Mouse (Mus musculus): Measurements from ENCODE around the gene Hk2. TPM values are rescaled to one million over a fixed set of nuclear protein-coding genes. Genes with fewer than 3 reads are reported as not detected.
A peak's percentile ranks its signal among the peaks of the same experiment; 100 is the strongest.

Hk2 gene
- total RNA-seq, 2 experiments from 2014 or later = 6.1 to 8.0 TPM

DNA sequence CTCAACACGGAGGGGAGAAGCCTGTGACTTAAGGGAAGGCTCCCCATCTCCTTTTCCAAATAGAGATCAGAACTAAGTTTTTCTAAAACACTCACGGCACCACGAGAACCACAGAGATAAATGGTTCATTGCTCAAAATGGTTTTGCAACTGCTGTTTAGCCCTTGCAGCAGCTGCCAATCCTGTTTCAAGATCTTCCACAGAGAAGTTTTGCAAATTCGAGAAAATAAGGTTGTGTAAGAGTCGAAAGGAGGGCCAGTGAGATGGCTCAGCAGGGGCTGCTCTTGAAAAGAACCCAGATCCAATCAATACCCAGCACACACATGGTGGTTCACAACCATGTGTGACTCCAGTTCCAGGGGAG is 32.8 kb downstream of the Hk2 start:
- DNase-seq (ENCODE audit: low spot score in 2 of 2) = no peak

DNA sequence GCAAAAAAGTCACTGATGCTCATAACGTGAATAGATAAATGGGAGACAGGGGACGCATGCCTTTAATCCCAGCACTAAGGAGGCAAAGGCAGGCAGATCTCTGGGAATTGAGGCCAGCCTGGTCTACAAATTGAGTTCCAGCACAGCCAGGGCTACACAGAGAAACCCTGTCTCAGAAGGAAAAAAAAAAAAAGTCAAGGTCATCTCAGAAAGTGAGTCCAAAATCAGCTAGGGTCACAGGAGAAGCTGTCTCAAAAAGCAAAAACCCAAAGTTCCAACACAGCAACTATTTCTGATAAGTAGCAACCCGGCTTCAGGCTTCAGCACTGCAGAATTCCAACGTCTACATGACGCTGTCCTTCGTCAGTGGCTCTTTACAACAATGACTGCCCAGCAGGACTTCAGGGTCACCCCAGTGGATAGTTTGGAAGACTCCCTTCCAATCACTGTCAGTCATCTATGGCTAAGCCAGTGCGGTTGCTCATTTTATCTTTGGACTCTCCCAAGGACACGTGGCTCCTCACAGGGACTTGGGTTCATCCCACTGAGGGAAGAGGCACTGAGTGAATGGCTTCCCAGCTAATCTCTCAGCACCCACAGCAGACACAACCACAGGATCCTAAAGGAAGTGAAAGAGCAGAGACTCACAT is 33.3 kb downstream of the Hk2 start:
- no peak for DNase-seq (ENCODE audit: low spot score in 2 of 2)

DNA sequence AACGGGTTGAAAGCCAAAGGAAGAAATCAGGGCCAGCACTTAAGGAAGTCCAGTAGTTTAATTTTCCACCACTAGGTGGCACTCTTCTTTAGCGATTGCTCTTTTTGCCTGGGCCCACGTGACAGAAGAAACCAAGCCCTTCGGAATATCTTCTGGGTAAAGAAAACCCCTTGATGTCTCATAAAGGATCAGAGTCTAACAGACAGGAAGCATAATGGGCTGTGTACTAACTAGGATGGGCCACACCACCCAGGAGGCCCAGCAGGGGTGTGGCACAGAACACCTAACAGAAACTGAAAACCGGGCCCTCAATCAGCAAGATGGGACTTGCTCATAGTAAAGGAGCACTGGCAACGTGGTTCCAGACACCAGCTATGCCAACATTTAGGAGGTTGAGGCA is 34.0 kb downstream of the Hk2 start:
- peak; percentile 37 to 84 for DNase-seq (ENCODE audit: low spot score in 2 of 2)

DNA sequence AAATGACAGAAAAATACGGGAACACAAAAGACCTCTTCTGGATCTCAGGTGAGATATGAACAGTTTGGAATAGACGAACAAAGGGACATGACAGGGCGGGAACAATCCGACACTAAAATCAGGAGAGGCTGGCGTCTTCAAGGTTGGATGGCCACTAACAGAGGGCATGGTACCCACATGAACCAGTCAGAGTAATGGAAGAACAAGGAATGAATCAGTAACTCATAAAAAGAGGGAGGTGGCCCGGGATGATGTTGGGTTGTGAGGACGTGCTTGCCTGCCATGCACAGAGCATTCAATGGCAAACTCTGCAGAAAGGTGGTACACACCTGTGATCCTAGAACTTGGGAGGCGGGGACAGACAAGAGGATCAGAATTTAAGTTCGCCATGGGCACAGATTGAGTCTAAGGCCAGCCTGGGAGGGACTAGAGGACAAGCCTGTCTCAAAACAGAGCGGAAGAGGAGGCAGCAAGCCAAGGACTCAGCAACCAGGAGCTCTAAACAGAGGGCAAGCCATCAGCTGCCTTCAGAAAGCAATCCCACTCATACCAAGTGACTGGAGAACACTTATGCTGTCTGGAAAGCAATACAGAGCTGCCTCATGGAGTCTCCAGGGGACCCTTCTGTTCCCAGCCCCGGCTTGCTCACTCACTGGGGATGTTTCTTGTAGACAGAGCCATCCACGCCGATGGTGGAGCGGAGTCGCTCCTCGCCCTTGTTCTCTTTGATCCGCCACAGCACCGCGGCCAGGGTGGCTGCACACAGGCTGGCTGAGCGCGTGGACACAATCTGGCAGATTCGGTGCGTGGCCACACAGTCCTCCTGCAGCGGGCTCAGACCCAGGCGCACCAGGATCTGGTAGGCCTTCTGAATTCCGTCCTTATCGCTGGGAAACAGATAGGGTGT is 36.4 kb downstream of the Hk2 start:
- peak in 1 of 2 experiments; percentile 41 for DNase-seq (ENCODE audit: low spot score in 2 of 2)

GRCm38 (mm10) chr6:82736626-82737600 is 37.3 kb downstream of the Hk2 start:
- peak in 1 of 2 experiments; percentile 39 for DNase-seq (ENCODE audit: low spot score in 2 of 2)

DNA sequence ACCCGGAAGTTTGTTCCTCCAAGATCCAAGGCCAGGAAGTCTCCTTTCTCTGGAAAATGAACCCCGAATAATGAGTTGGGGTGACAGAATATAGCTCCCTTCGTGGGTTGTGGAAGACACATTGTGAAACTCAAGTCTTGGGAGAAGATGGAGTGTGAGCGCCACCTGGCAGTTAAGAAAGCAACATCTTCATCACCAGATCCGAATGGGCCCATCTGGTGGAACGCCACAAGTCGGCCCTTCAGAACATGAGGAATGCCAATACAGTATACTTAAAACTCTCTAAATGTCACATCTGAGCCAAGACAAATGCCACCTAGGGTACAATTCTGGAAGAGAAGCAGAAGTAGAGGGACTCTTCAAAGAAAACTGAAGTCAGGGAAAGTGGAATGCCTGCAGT is 38.9 kb downstream of the Hk2 start:
- peak in 1 of 2 experiments; percentile 53 for DNase-seq (ENCODE audit: low spot score in 2 of 2)

GRCm38 (mm10) chr6:82728635-82729034 is 45.6 kb downstream of the Hk2 start:
- DNase-seq (ENCODE audit: low spot score in 2 of 2) = no peak

DNA sequence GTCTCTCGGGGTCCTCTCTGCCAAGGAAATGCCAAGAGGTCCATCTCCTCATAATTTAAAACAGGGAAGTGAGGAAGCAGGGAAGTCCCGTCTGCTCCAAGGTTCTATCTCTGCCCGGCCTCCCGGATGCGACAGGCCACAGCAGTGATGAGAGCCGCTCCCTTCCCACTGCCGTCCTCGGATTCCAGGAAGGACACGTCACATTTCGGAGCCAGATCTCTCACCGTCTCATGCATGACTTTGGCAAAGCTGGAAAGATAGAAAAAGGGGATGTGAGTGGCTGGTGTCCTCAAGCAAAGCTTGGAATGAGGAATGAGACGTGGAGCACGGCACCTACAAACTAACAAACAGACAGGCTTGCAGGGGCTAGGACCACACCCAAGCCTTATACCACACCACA is 47.0 kb downstream of the Hk2 start:
- DNase-seq (ENCODE audit: low spot score in 2 of 2) = no peak

- no peak for DNase-seq (ENCODE audit: low spot score in 2 of 2)
Observed at GRCm38 (mm10) chr6:82723321-82723720, 50.9 kb downstream of the Hk2 start.

GRCm38 (mm10) chr6:82716126-82716525 is 58.1 kb downstream of the Hk2 start:
- no peak for DNase-seq (ENCODE audit: low spot score in 2 of 2)

- DNase-seq (ENCODE audit: low spot score in 2 of 2) = no peak
Observed at GRCm38 (mm10) chr6:82715653-82716052, 58.6 kb downstream of the Hk2 start.

- DNase-seq (ENCODE audit: low spot score in 2 of 2) = no peak
Observed at GRCm38 (mm10) chr6:82715253-82715652, 59.0 kb downstream of the Hk2 start.

DNA sequence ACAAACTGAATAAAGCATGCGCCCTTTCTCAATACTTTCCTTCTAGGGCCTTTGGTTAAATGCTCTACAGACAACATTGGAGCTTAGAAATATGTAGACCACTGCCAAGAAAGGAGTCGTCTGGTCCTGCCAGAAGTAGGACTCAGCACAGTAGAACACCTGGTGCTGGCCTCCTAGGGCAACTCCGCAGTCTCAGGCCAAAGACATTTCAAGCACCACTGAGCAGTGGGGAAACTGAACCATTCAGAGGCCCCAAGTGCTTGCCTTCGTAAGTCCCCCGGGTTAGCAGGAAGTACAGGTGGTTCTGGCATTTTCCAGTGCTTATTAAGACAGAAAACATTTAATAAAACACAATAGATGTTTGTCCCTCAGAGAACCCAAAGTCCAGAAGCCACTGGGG is 59.4 kb downstream of the Hk2 start:
- no peak for DNase-seq (ENCODE audit: low spot score in 2 of 2)

GRCm38 (mm10) chr6:82714243-82714642 is 60.0 kb downstream of the Hk2 start:
- peak; percentile 37 to 90 for DNase-seq (ENCODE audit: low spot score in 2 of 2)

- DNase-seq (ENCODE audit: low spot score in 2 of 2) = peak in 1 of 2 experiments; percentile 22
Observed at GRCm38 (mm10) chr6:82707742-82708141, 66.5 kb downstream of the Hk2 start.

DNA sequence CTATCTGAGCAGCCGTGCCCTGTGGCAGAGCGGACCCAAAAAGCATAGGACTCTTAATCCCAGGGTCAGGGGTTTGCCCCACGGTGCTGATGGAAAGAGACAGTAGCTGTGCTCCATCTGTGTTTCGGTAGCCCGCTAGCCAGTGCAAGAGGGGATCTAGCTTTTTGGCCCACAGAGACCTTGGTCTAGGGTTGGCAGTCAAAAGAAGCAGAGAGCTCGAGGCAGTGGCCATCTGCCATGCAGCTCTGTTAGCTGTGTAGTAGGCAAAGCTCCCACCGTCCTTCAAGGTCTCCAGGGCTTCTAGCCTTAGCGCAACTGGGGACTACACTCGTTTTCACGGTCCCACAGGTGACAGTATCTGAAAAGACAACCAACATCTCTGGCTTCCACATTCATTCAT is 67.0 kb downstream of the Hk2 start:
- no peak for DNase-seq (ENCODE audit: low spot score in 2 of 2)

- DNase-seq (ENCODE audit: low spot score in 2 of 2) = no peak
Observed at GRCm38 (mm10) chr6:82705221-82705620, 69.0 kb downstream of the Hk2 start, which contains the start of gene Pole4. Gene Pole4, minus strand, starts transcription at chr6:82705365.

- no peak for DNase-seq (ENCODE audit: low spot score in 2 of 2)
Observed at GRCm38 (mm10) chr6:82703710-82704109, 70.5 kb downstream of the Hk2 start.

DNA sequence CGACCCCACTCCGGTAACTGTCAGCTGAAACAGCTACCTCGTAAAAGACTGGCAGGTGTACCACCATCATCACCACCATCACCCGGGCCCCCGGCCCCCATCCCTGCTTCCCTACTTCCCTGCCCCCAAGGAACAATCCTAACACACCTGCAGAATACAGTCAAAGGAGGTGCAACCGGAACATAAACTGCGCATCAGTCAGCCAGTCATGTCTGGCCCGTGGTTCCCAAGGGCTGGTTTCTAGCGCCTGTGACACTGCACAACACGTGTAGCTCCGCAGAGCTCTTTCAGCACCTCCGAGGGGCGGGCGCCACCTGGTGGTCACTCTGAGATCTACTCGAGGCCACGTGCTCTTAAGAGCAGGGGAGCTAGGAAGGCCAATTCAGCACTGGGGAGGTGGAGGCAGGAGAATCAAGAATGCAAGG is 71.6 kb downstream of the Hk2 start:
- peak; percentile 78 to 89 for DNase-seq (ENCODE audit: low spot score in 2 of 2)

- DNase-seq (ENCODE audit: low spot score in 2 of 2) = no peak
Observed at GRCm38 (mm10) chr6:82701296-82701695, 73.0 kb downstream of the Hk2 start.

- no peak for DNase-seq (ENCODE audit: low spot score in 2 of 2)
Observed at GRCm38 (mm10) chr6:82699831-82700230, 74.4 kb downstream of the Hk2 start.
